Mouse (Mus musculus): Measurements from ENCODE around the gene Hc.

- TF ChIP-seq CTCF (IDR thresholded peaks at IDR 0.05; ENCODE audit: low read depth, low read length) (no peak), GATA1 (IDR thresholded peaks at IDR 0.05; ENCODE audit: borderline replicate concordance, low read length) (no peak), TAL1 (conservative IDR thresholded peaks at IDR 0.05; ENCODE audit: low read depth, low read length) (no peak), POLR2AphosphoS5 (IDR thresholded peaks at IDR 0.05; ENCODE audit: insufficient replicate concordance, low read depth, low read length) (no peak), GATA2 (IDR thresholded peaks at IDR 0.05; ENCODE audit: borderline replicate concordance, low read depth, low read length) (no peak)
Observed at GRCm38 (mm10) chr2:35074328-35074727, 13.1 kb upstream of the Hc start.

All from G1E (cell line).